Mouse (Mus musculus) kidney, postnatal 0 days (tissue): ENCODE results near the gene Cisd2. TPM values are rescaled to one million over a fixed set of nuclear protein-coding genes. Genes with fewer than 3 reads are reported as not detected.

Experiments
- ATAC-seq: fragments of 200-750 bp; cut with Nextera tagmentation; replicated peaks from 2 replicates; pipeline ENCODE4 v1.8.0; 2017; ENCODE audit warnings: low read depth, moderate number of reproducible peaks, moderate TSS enrichment, moderate library complexity; ENCODE audit not compliant: low FRiP score
- DNase-seq: peaks from one replicate; pipeline ENCODE4 v3.0.0-alpha.2; 2016; ENCODE audit warnings: low spot score
- H3K27ac ChIP-seq: fragments of 300-500 bp; sonication (generic); 2 replicates; pipeline ENCODE4 v1.5.1; 2014; ENCODE audit warnings: mild to moderate bottlenecking
- H3K27me3 ChIP-seq: fragments of 300-500 bp; sonication (generic); 2 replicates; pipeline ENCODE4 v1.6.1; 2014; ENCODE audit warnings: low read length, mixed read lengths; ENCODE audit not compliant: insufficient read depth
- H3K36me3 ChIP-seq: fragments of 300-500 bp; sonication (generic); 2 replicates; pipeline ENCODE4 v1.6.1; 2014; ENCODE audit warnings: low read length, mixed read lengths; ENCODE audit not compliant: insufficient read depth
- H3K4me1 ChIP-seq: fragments of 300-500 bp; sonication (generic); replicated peaks from 2 replicates; pipeline ENCODE4 v1.6.1; 2014; ENCODE audit warnings: antibody characterized with exemption, low read length, mixed read lengths; ENCODE audit not compliant: insufficient read depth
- H3K4me2 ChIP-seq: fragments of 300-500 bp; sonication (generic); 2 replicates; pipeline ENCODE4 v1.6.1; 2014; ENCODE audit warnings: mild to moderate bottlenecking, low read length, moderate library complexity, mixed read lengths
- H3K4me3 ChIP-seq: fragments of 300-500 bp; sonication (generic); replicated peaks from 2 replicates; pipeline ENCODE4 v1.5.1; 2014; ENCODE audit warnings: low read depth, low read length
- H3K9ac ChIP-seq: fragments of 300-500 bp; sonication (generic); 2 replicates; pipeline ENCODE4 v1.6.1; 2014; ENCODE audit warnings: low read depth, low read length
- H3K9me3 ChIP-seq: fragments of 300-500 bp; sonication (generic); replicated peaks from 2 replicates; pipeline ENCODE4 v1.6.1; 2016; ENCODE audit warnings: low read length, inconsistent platforms, mixed read lengths
- CTCF ChIP-seq: IDR thresholded peaks from 2 replicates; pipeline ENCODE4 v1.5.1; 2016; ENCODE audit warnings: antibody characterized with exemption, low read depth, mild to moderate bottlenecking, moderate library complexity
- WGBS: fragments of 180-500 bp; shearing (Covaris S2); extraction: QIAGEN DNeasy Blood & Tissue Kit; methylation state at CpG from one replicate; pipeline ENCODE4 v1.1.7; 2014; 5-methylcytosine and 5-hydroxymethylcytosine counted together
- polyA plus RNA-seq: library from polyadenylated mRNA; unstranded; fragments of >200 nt; fragmentation: Nextera tagmentation; extraction: Ambion mirVana; gene quantifications from 2 replicates; pipeline ENCODE4 v1.2.1, GENCODE M21; 2015

Cisd2 gene
- polyA plus RNA-seq, 1 experiment from 2014 or later, result 57.8 TPM

- Histone ChIP-seq H3K4me1 (0 out of 2 replicates have a peak, but pooled peaks cover 4% of the 10 kb centered on the region), H3K36me3 (0 out of 2 replicates have a peak, but pooled peaks cover 3% of the 10 kb centered on the region), H3K27me3 (no peaks in the 10 kb centered on the region), H3K4me2 (no peak overlapping the region), H3K4me3 (no peak overlapping the region), H3K27ac (no peak overlapping the region), H3K9me3 (no peaks in the 10 kb centered on the region), H3K9ac (no peak overlapping the region)
- ATAC-seq (no peak), DNase-seq (no peak)
- TF ChIP-seq CTCF, result no peak
Measured at GRCm38 (mm10) chr3:135444930-135445329, 21.2 kb upstream of the Cisd2 start.

- TF ChIP-seq CTCF, result no peak
- peak overlapping the region; percentile 99 for H3K9ac ChIP-seq
- H3K4me1 ChIP-seq, result no peaks in the 10 kb centered on the region
- no peaks in the 10 kb centered on the region for H3K36me3 ChIP-seq
- ATAC-seq (no peak), DNase-seq (peak; percentile 55)
- H3K27ac ChIP-seq, result peak overlapping the region; percentile 100; the same call in 1 of the 2 replicates
- peak overlapping the region; percentile 79 for H3K4me2 ChIP-seq
- H3K27me3 ChIP-seq, result no peaks in the 10 kb centered on the region
- H3K9me3 ChIP-seq, result no peaks in the 10 kb centered on the region
- WGBS, result 15% methylated on average over 10 of the region's 10 CpGs
- H3K4me3 ChIP-seq, result peak overlapping the region; percentile 95
Measured at GRCm38 (mm10) chr3:135440621-135441020, 16.9 kb upstream of the Cisd2 start.

- 7% methylated on average over 7 of the region's 7 CpGs for WGBS
- TF ChIP-seq CTCF, result no peak
- H3K27ac ChIP-seq, result peak overlapping the region; percentile 100
- H3K4me3 ChIP-seq, result peak overlapping the region; percentile 95
- peak overlapping the region; percentile 79 for H3K4me2 ChIP-seq
- no peak for ATAC-seq
- H3K4me1 ChIP-seq, result no peaks in the 10 kb centered on the region
- peak overlapping the region; percentile 99 for H3K9ac ChIP-seq
- DNase-seq, result peak; percentile 71
- H3K36me3 ChIP-seq, result no peaks in the 10 kb centered on the region
- H3K27me3 ChIP-seq, result no peaks in the 10 kb centered on the region
- H3K9me3 ChIP-seq, result no peaks in the 10 kb centered on the region
Measured at GRCm38 (mm10) chr3:135440221-135440620, 16.5 kb upstream of the Cisd2 start.

- DNase-seq (no peak), ATAC-seq (no peak)
- H3K9ac ChIP-seq, result peak overlapping the region; percentile 99
- no peak for TF ChIP-seq CTCF
- no peaks in the 10 kb centered on the region for H3K4me1 ChIP-seq
- no peaks in the 10 kb centered on the region for H3K27me3 ChIP-seq
- H3K36me3 ChIP-seq, result no peaks in the 10 kb centered on the region
- H3K4me2 ChIP-seq, result peak overlapping the region; percentile 79
- H3K4me3 ChIP-seq, result peak overlapping the region; percentile 95
- under 1% methylated on average over 15 of the region's 15 CpGs for WGBS
- H3K27ac ChIP-seq, result peak overlapping the region; percentile 100
- H3K9me3 ChIP-seq, result no peaks in the 10 kb centered on the region
Measured at GRCm38 (mm10) chr3:135439651-135440050, 15.9 kb upstream of the Cisd2 start.

GRCm38 (mm10) chr3:135438913-135439531 is 15.3 kb upstream of the Cisd2 start:
- H3K4me1 ChIP-seq, result no peaks in the 10 kb centered on the region
- under 1% methylated on average over 51 of the region's 76 CpGs for WGBS

GRCm38 (mm10) chr3:135438531-135438912 is 14.8 kb upstream of the Cisd2 start:
- Histone ChIP-seq H3K4me1 (no peaks in the 10 kb centered on the region), H3K9me3 (no peaks in the 10 kb centered on the region), H3K9ac (peak overlapping the region; percentile 99), H3K27me3 (no peaks in the 10 kb centered on the region), H3K27ac (peak overlapping the region; percentile 100), H3K4me2 (peak overlapping the region; percentile 41), H3K36me3 (no peaks in the 10 kb centered on the region), H3K4me3 (peak overlapping the region; percentile 95)
- WGBS, result under 1% methylated on average over 41 of the region's 50 CpGs
- TF ChIP-seq CTCF, result no peak
- peak; percentile 82 for ATAC-seq
- DNase-seq, result peak; percentile 92

More at GRCm38 (mm10) chr3:135438913-135439531, 15.3 kb upstream of the Cisd2 start:
- Histone ChIP-seq H3K36me3 (no peaks in the 10 kb centered on the region), H3K27me3 (no peaks in the 10 kb centered on the region), H3K9me3 (no peaks in the 10 kb centered on the region), H3K9ac (peak overlapping the region; percentile 99), H3K4me3 (peak overlapping the region; percentile 95), H3K4me2 (peak overlapping the region; percentile 79), H3K27ac (peak overlapping the region; percentile 100)
- no peak for TF ChIP-seq CTCF
- DNase-seq (peak; percentile 94), ATAC-seq (peak; percentile 62)
